Mouse (Mus musculus) forebrain, postnatal 0 days (tissue): Measurements from ENCODE around the gene Atp5l. TPM values are rescaled to one million over a fixed set of nuclear protein-coding genes. Genes with fewer than 3 reads are reported as not detected.
A peak's percentile ranks its signal among the peaks of the same experiment; 100 is the strongest.

Experiments
- ATAC-seq: fragments of 200-750 bp; cut with Nextera tagmentation; 2 replicates; pipeline ENCODE4 v1.8.0; 2017; ENCODE audit warnings: mild to moderate bottlenecking, moderate library complexity
- DNase-seq: peaks from one replicate; pipeline ENCODE4 v3.0.0-alpha.2; 2015
- H3K27ac ChIP-seq: fragments of 300-500 bp; sonication (generic); 2 replicates; pipeline ENCODE4 v1.5.1; 2014; ENCODE audit warnings: low read depth, mild to moderate bottlenecking, antibody characterized with exemption, low read length, moderate library complexity, mixed read lengths
- H3K27me3 ChIP-seq: fragments of 300-500 bp; sonication (generic); 2 replicates; pipeline ENCODE4 v1.6.1; 2014; ENCODE audit warnings: mild to moderate bottlenecking, low read length, mixed read lengths; ENCODE audit not compliant: insufficient read depth
- H3K36me3 ChIP-seq: fragments of 300-500 bp; sonication (generic); 2 replicates; pipeline ENCODE4 v1.6.1; 2014; ENCODE audit warnings: mild to moderate bottlenecking, moderate library complexity; ENCODE audit not compliant: insufficient read depth
- H3K4me1 ChIP-seq: fragments of 300-500 bp; sonication (generic); 2 replicates; pipeline ENCODE4 v1.6.1; 2014; ENCODE audit warnings: antibody characterized with exemption; ENCODE audit not compliant: insufficient read depth
- H3K4me2 ChIP-seq: fragments of 300-500 bp; sonication (generic); 2 replicates; pipeline ENCODE4 v1.6.1; 2014; ENCODE audit warnings: low read depth, mild to moderate bottlenecking, moderate library complexity
- H3K4me3 ChIP-seq: fragments of 300-500 bp; sonication (generic); 2 replicates; pipeline ENCODE4 v1.5.1; 2014; ENCODE audit warnings: low read depth, low read length, mixed read lengths
- H3K9ac ChIP-seq: fragments of 300-500 bp; sonication (generic); 2 replicates; pipeline ENCODE4 v1.6.1; 2014; ENCODE audit warnings: mild to moderate bottlenecking
- H3K9me3 ChIP-seq: fragments of 300-500 bp; sonication (generic); 2 replicates; pipeline ENCODE4 v1.6.1; 2016; ENCODE audit warnings: low read length
- CTCF ChIP-seq: sonication (generic); IDR thresholded peaks from 2 replicates; pipeline ENCODE4 v1.5.1; 2016; ENCODE audit warnings: antibody characterized with exemption, control low read depth, low read depth
- WGBS: fragments of 180-500 bp; shearing (Covaris S2); extraction: QIAGEN DNeasy Blood & Tissue Kit; methylation state at CpG from one replicate; pipeline ENCODE4 v1.1.7; 2014; 5-methylcytosine and 5-hydroxymethylcytosine counted together
- polyA plus RNA-seq: library from polyadenylated mRNA; unstranded; fragments of >200 nt; fragmentation: Nextera tagmentation; extraction: Ambion mirVana; gene quantifications from 2 replicates; pipeline ENCODE4 v1.2.1, GENCODE M21; 2015
- total RNA-seq: library from RNA; depleted of rRNA; stranded (reverse); fragments of >200 nt; gene quantifications from 2 replicates; pipeline ENCODE4 v1.2.3, GENCODE M21; 2014

Gene Atp5l
- total and polyA plus RNA-seq, 2 experiments from 2014 or later, result 216 to 859 TPM

- Histone ChIP-seq H3K36me3 (no peaks in the 10 kb centered on the region), H3K4me1 (no peaks in the 10 kb centered on the region), H3K27ac (no peak overlapping the region), H3K4me2 (no peak overlapping the region), H3K4me3 (no peak overlapping the region), H3K9me3 (no peaks in the 10 kb centered on the region), H3K9ac (no peak overlapping the region), H3K27me3 (no peaks in the 10 kb centered on the region)
- ATAC-seq (no peak), DNase-seq (no peak)
- 0 out of 2 replicates have a peak, but pooled peaks have one; percentile 32 for TF ChIP-seq CTCF
- 74% methylated on average over 4 of the region's 4 CpGs for WGBS
These were observed 20.1 kb downstream of the Atp5l start for GRCm38 (mm10) chr9:44900402-44900801.

- H3K4me3 ChIP-seq, result no peak overlapping the region
- ATAC-seq (no peak), DNase-seq (no peak)
- no peaks in the 10 kb centered on the region for H3K27me3 ChIP-seq
- 85% methylated on average over 3 of the region's 3 CpGs for WGBS
- H3K9me3 ChIP-seq, result no peaks in the 10 kb centered on the region
- H3K9ac ChIP-seq, result no peak overlapping the region
- no peak for TF ChIP-seq CTCF
- no peaks in the 10 kb centered on the region for H3K4me1 ChIP-seq
- no peaks in the 10 kb centered on the region for H3K36me3 ChIP-seq
- H3K27ac ChIP-seq, result no peak overlapping the region
- H3K4me2 ChIP-seq, result no peak overlapping the region
These were observed 20.8 kb downstream of the Atp5l start for GRCm38 (mm10) chr9:44899716-44900115.

- Histone ChIP-seq H3K4me3 (no peak overlapping the region), H3K27me3 (no peaks in the 10 kb centered on the region), H3K9me3 (no peaks in the 10 kb centered on the region), H3K4me2 (no peak overlapping the region), H3K36me3 (no peaks in the 10 kb centered on the region), H3K9ac (no peak overlapping the region), H3K4me1 (no peaks in the 10 kb centered on the region), H3K27ac (no peak overlapping the region)
- TF ChIP-seq CTCF, result peak; percentile 19; the same call in 1 of the 2 replicates
- 61% methylated on average over 4 of the region's 4 CpGs for WGBS
- ATAC-seq (no peak), DNase-seq (no peak)
These were observed 23.5 kb downstream of the Atp5l start for GRCm38 (mm10) chr9:44897024-44897423.

GRCm38 (mm10) chr9:44892664-44893063 lies 27.9 kb downstream of the Atp5l start:
- no peaks in the 10 kb centered on the region for H3K36me3 ChIP-seq
- no peaks in the 10 kb centered on the region for H3K27me3 ChIP-seq
- no peak overlapping the region for H3K9ac ChIP-seq
- H3K4me3 ChIP-seq, result no peak overlapping the region
- no peaks in the 10 kb centered on the region for H3K4me1 ChIP-seq
- TF ChIP-seq CTCF, result no peak
- no peak overlapping the region for H3K4me2 ChIP-seq
- ATAC-seq, result no peak
- no peak overlapping the region for H3K27ac ChIP-seq
- 77% methylated on average over 3 of the region's 3 CpGs for WGBS
- H3K9me3 ChIP-seq, result no peaks in the 10 kb centered on the region
- DNase-seq, result no peak

- DNase-seq (no peak), ATAC-seq (no peak)
- TF ChIP-seq CTCF, result no peak
- H3K27ac ChIP-seq, result no peak overlapping the region
- H3K4me2 ChIP-seq, result no peak overlapping the region
- H3K9me3 ChIP-seq, result no peaks in the 10 kb centered on the region
- H3K9ac ChIP-seq, result no peak overlapping the region
- no peak overlapping the region for H3K4me3 ChIP-seq
- H3K36me3 ChIP-seq, result no peaks in the 10 kb centered on the region
- 85% methylated on average over 6 of the region's 6 CpGs for WGBS
- no peaks in the 10 kb centered on the region for H3K27me3 ChIP-seq
- no peaks in the 10 kb centered on the region for H3K4me1 ChIP-seq
These were observed 29.3 kb downstream of the Atp5l start for GRCm38 (mm10) chr9:44891210-44891609.

- Histone ChIP-seq H3K4me3 (no peak overlapping the region), H3K9me3 (no peaks in the 10 kb centered on the region), H3K27me3 (no peaks in the 10 kb centered on the region), H3K4me1 (no peaks in the 10 kb centered on the region), H3K4me2 (no peak overlapping the region), H3K27ac (no peak overlapping the region), H3K9ac (no peak overlapping the region), H3K36me3 (no peaks in the 10 kb centered on the region)
- DNase-seq (no peak), ATAC-seq (no peak)
- no peak for TF ChIP-seq CTCF
- WGBS, result 70% methylated on average over 2 of the region's 2 CpGs
These were observed 30.4 kb downstream of the Atp5l start for GRCm38 (mm10) chr9:44890122-44890521.

GRCm38 (mm10) chr9:44888114-44888624 lies 32.4 kb downstream of the Atp5l start:
- H3K4me2 ChIP-seq, result no peak overlapping the region
- H3K36me3 ChIP-seq, result no peaks in the 10 kb centered on the region
- no peaks in the 10 kb centered on the region for H3K4me1 ChIP-seq
- no peak overlapping the region for H3K27ac ChIP-seq
- no peak overlapping the region for H3K9ac ChIP-seq
- no peaks in the 10 kb centered on the region for H3K9me3 ChIP-seq
- no peak overlapping the region for H3K4me3 ChIP-seq
- ATAC-seq, result no peak
- no peak for DNase-seq
- 84% methylated on average over 7 of the region's 7 CpGs for WGBS
- H3K27me3 ChIP-seq, result no peaks in the 10 kb centered on the region
- no peak for TF ChIP-seq CTCF
